Mouse (Mus musculus): ENCODE measurements at regions not wholly inside any gene's neighbourhood (a gene's known extent, or its start where the extent isn't known, plus 50 kb on each side); places are given as distances from the start of the nearest gene placed in this dataset.

DNA sequence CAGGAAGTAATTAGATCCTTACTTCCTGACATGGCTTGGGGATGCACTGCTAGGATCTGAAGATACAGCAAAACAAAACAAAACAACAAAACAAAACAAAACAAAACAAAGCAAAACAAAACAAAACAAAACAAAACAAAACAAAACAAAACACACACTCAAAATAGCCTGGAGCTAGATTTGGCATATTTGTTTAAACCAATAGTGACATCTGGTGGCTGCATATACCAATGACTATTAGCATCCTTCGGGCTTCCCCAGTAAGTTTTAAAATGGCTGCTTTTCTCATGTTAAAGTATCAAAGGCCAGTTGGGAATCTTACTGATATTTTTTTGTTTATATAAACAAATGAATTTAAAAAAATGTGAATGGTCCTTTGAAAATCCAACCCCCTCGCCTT lies 52.9 kb upstream of the Ica1 start:
- DNase-seq (ENCODE audit: low spot score in 2 of 2) = peak; percentile 19 to 50
- intact Hi-C loops (cut with DNase I) = loop anchor here (10.0 kb wide), 1 partner anchor 556 kb away; no protein-coding TSS in a partner anchor

DNA sequence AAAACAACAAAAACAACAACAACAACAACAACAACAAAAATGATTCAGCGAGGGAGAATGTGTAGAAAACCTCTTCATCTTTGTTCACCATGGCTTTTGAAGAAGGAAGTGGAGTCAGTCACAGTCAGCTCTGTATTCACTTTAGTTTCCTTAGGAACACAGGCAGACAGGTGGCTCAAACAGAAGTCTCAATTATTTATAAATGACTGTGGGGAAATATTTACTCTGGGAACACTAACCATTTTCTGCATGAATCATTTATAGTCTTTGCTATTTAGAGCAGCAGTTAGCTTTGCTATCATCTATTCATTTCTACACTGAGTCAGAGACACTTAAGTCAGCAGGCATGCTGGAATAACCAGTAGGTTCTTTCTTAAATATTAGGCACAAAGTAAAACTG lies 54.6 kb upstream of the Ica1 start:
- DNase-seq (ENCODE audit: low spot score in 2 of 2) = peak; percentile 7 to 26
- intact Hi-C loops (cut with DNase I) = loop anchor here (10.0 kb wide), 1 partner anchor 558 kb away; no protein-coding TSS in a partner anchor

DNA sequence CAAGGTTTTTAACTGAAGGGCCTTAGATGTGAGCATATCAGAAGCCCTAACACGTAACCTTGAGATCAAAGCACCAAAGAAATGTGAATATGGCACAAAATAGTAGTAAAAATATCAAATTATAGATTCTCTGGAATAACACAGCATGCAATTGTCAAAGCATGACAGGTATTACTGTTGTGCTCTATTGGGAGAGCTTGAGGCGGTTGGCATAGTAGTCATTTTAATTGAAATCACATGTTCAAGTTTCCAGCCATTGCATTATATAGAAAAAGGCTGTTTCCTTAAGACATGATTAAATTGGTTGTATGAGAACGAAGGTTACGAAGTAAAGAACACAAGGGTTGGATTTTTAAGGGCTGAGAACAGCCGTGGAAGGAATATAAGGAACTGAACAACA lies 75.4 kb upstream of the Ica1 start:
- intact Hi-C loops (cut with DNase I) = no loop called here
- DNase-seq (ENCODE audit: low spot score in 2 of 2) = no peak

DNA sequence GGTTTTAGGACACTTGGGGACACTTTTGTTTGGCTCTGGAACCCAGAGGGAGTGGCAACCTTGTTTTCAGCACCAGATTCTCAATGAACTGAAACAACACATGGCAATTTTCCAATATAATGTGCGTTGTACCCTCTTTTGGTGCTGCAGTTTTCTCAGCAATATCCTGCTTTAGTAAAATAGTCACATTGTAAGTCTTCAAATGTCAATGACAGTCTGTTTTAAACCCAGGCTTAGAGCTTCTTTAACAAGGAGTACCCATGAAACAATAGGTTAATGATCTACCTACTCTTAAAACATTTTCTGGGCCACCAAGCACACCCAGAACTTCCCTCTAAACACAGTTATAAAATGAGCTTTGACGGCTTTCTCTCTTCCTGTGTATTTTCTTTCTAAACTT lies 82.3 kb upstream of the Ica1 start:
- no peak for DNase-seq (ENCODE audit: low spot score in 2 of 2)

DNA sequence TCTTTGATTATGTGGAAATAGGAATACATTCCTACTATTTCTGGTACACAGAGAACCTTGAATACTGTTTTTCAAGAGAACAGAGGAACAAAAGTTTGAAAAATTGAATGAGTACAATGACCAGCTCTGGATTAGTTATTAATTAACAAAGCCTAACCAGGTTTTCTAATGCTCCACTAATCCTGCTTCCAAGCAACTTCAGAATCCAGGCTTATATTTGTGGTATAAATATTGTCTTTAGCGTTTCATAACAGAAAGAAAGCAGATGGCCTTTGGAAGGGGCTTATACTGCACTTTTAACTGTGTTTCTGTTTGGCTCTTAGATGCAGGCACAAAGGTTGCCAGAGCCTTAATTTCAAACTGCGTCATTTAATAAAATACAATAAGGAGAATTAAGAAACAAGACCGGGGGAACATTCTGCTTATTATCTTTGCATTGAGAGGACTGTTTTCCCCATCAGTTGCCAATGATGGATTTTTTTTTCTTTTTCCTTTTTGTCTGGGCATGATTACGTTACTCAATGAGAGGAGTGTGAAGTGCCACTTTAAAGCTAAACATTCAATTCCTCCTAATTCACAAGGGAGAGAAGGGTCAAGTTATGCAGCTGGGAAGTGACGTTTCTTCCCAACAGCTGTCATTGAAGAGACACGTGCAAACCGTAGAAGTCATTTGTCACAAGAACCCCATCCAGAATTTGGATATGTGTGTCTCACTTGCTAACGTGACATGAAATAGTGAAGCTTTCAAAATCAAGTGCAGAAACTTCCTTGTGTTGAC lies 84.2 kb upstream of the Nxph1 start:
- DNase-seq (ENCODE audit: low spot score in 2 of 2) = no peak
- intact Hi-C loops (cut with DNase I) = no loop called here

More for the DNA sequence above, 82.3 kb upstream of the Ica1 start:
- intact Hi-C loops (cut with DNase I) = no loop called here

DNA sequence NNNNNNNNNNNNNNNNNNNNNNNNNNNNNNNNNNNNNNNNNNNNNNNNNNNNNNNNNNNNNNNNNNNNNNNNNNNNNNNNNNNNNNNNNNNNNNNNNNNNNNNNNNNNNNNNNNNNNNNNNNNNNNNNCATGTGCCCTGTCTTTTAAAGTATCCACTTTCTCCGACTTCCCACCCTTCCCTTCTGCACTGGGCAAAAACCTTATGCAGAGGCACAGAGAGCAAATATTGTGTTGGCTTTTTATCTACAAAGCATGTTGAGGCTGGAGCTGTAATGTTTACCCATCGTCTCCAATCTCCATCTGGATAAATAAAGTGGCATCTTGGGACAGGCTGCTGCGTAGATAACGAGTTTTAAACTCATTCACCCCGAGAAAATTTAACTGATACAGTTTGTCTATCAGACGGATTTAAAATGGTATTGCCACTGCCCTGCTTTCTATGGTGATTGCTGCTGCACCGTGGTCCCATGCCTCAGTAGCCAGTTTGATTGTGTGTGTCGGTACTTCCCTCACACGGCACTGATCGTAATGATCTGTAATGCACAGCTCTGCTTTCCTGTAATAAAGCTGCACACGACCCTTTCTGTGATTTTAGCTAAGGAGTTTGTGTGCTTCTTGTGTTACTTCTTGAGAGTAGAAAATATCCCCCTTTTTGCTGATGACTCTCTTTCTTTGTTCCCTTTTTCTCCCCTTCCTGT lies 70.7 kb upstream of the Nxph1 start:
- intact Hi-C loops (cut with DNase I) = no loop called here
- no peak for DNase-seq (ENCODE audit: low spot score in 2 of 2)

DNA sequence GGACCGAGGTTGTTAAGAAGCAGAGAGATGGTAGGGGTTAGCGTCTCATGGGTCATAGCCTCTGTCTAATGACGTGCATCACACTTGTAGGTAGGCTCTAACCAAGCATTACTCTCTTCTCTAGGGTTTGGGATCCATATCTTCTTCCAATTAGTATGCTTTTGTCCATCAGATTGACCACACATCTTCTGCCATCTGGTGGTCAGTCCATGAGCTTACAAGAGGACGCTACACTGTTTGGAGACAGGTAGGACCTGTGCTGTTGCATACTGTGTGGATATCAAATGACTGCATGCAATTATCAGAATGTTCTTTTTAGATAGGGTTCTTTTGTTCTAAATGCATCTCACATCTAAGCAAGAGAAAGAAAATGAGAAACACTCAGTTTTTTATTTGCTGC lies 54.6 kb upstream of the Nxph1 start:
- intact Hi-C loops (cut with DNase I) = no loop called here
- DNase-seq (ENCODE audit: low spot score in 2 of 2) = no peak

DNA sequence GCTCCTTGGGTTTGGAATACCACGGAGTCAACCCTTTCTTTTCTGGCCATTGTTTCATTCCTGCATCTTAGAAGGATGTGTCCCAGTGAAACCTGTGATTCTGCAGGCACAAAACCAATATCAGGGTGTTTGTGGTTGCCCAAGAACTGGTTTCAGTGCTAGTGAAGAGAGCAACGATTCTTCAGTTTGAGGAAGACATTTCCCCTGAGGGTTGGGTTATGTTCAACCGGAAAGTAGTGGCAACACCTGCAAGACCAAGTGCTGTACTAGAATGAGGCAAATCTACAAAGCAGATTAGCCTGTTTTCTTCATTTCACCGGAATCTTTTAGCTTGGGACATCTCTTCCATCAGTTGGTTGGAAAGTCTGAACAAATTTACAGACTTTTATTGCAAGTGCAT lies 52.1 kb upstream of the Nxph1 start:
- no peak for DNase-seq (ENCODE audit: low spot score in 2 of 2)
- intact Hi-C loops (cut with DNase I) = no loop called here

DNA sequence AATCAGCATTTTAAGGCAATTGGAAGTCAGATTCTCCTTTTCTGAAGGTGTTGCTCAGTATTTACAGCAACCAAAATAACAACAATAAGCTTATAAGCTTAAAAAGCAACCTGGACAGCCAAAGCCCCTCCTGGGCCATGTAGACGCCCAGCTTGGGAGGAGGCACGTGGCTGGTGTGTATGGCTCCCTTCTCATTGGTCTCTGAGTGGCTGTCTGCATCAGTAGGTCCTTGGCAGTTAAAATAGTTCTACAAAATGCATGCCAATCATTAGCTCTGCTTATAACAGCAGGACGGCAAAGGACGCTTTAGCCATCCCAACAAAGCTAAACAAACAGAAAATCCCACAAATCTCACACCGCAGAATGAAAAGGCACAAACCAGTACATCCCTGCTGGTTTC lies 51.4 kb upstream of the Nxph1 start:
- no peak for DNase-seq (ENCODE audit: low spot score in 2 of 2)
- intact Hi-C loops (cut with DNase I) = no loop called here

DNA sequence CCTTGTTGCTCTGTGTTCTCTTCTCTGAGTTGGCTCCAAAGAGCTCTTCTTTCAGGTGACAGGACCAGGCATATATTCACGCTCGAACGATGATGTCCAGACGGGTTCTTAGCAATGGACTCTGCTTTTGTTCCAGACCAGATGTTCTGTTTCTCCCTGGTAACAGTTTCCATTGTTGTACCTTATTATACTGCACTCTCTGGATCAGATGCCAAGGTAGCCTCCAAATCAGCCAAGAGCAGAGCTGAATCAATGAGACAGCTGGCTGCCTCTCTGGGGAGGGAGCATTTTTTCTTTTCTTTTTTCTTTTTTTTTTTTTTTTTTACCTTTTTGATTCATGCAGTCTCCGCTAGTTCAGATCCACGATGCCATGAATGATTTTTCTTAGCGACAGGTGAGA lies 50.9 kb upstream of the Nxph1 start:
- intact Hi-C loops (cut with DNase I) = no loop called here
- DNase-seq (ENCODE audit: low spot score in 2 of 2) = no peak

DNA sequence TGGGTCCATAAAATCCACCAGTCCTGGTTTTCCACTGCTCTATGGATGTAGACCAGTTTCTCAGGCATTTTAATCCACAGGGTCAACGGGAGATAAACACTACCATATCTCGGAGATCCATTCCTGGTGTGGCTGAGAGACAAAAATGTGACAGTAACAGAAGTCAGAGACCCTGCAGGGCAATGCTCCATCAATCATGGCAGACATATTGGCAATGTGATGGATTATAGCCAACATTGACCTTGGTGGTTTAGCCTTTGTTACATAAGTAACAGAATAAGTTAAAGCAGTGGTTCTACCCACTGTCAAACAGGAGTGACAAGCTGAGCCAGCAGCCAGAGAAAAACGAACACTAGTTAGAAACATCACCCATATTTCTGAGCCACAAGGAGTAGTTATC lies 50.0 kb upstream of the Nxph1 start:
- no peak for DNase-seq (ENCODE audit: low spot score in 2 of 2)
- intact Hi-C loops (cut with DNase I) = no loop called here
